Mouse (Mus musculus): ENCODE measurements around the gene Cirbp.
"Not testable (repeated sequence)": the region's sequence is repeated elsewhere in the genome, so short reads cannot be mapped to it uniquely, and the experiment has no call there.

Cirbp gene

GRCm38 (mm10) chr10:80161522-80162242 lies 4.1 kb upstream of the Cirbp start:
- peak; percentile 65 to 78 for DNase-seq (ENCODE audit: inconsistent age in 2 of 2, low spot score in 1 of 2)

DNA sequence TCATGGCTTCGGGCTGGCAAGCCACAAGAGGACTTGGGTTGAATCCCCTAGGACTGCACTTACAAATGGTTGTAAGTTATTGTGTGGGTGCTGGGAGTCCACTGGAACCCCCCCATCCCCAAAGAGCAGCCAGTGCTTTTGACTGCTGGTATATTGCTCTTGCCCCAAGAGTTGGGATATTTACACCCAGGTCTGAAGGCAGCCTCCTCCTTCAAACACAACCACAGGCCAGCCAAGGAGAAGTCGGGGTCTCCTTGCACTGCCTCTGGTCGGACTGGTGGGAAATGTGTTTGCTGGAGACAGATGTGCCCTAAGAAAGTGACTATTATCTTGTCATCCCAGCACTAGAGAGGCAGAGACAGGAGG lies 3.6 kb upstream of the Cirbp start:
- no peak for DNase-seq (ENCODE audit: inconsistent age in 2 of 2, low spot score in 1 of 2)

DNA sequence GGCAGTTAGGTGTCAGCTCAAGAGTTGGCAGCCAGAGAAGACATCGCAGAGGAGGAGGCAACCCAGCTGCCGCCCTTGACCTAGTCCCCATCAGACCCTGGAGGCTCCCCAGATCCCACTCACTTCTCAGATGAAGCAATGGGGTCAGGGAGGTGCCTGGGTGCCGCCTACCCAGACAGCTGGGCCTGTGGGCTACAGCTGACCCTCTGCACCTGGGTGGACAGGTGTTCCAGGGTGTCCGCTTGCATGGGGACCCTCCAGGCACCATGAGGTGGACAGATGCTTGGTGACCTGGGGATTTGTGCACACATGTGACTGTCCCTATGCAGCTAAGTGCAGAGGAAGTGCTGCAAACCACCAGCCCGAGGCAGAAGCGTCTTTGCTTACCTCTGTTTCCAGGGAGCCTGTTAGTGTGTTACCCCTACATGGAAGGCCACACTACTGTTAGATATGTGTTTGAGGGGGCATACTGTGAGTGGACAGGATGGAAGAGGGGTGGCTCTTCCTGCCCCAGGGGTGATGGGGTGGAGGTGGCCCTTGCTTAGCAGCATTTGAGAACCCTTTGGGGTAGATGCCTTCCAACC lies 3.0 kb upstream of the Cirbp start:
- peak; percentile 29 to 70 for DNase-seq (ENCODE audit: inconsistent age in 2 of 2, low spot score in 1 of 2)

GRCm38 (mm10) chr10:80163721-80164120 lies 2.1 kb upstream of the Cirbp start:
- DNase-seq (ENCODE audit: inconsistent age in 2 of 2, low spot score in 1 of 2): peak; percentile 88 to 92

- DNase-seq (ENCODE audit: inconsistent age in 2 of 2, low spot score in 1 of 2): peak; percentile 67 to 80
Measured at GRCm38 (mm10) chr10:80164161-80164997, 1.4 kb upstream of the Cirbp start.

- peak; percentile 97 to 99 for DNase-seq (ENCODE audit: inconsistent age in 2 of 2, low spot score in 1 of 2)
Measured at GRCm38 (mm10) chr10:80164998-80165344, 814 bp upstream of the Cirbp start.

DNA sequence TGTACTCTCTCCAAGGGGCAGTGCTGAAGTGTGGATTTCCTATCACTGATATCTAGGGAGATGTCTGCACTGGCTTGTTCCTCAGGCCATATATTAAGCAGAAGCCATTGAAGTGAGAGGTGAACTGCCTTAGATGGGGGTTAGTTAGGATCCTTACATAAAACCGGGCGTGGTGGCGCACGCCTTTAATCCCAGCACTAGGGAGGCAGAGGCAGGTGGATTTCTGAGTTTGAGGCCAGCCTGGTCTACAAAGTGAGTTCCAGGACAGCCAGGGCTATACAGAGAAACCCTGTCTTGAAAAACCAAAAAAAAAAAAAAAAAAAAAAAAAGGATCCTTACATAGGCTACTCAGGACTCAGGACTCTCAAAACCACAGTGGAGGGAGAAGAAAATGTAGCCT lies 351 bp downstream of the Cirbp start:
- DNase-seq (ENCODE audit: inconsistent age in 2 of 2, low spot score in 1 of 2): not testable (repeated sequence)

GRCm38 (mm10) chr10:80167460-80168037 lies 1.8 kb downstream of the Cirbp start:
- DNase-seq (ENCODE audit: inconsistent age in 2 of 2, low spot score in 1 of 2): peak; percentile 98 to 99

DNA sequence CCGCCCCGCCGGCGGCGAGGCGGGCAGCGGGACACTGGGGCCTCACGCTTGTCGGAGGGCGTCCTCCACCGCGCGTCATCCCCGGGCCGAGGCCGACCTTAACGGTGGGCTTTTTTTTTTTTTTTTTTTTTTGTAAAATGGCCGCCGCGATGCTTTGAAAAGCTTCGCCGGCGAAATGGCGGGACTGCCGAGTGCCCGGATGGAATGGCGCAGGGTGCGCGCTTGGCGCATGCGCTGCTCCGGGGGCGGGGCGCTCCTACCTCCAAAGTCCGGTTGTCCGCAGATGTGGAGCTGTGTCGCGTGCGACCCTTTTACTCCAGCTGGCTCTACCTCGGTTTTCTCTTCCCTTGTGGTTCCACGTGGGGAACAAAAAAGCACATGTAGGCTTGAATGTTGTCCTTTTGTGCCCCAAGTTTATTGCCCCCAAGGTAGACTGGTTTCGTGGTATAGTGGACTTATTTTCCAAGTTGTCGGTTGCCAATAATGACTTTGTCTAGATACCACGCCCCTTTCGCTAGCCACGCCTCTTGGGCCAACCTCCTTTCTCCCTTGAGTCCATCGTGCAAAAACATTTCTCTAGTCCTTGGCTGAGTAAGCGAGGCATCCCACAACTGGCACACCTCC lies 2.4 kb downstream of the Cirbp start:
- peak; percentile 96 to 98 for DNase-seq (ENCODE audit: inconsistent age in 2 of 2, low spot score in 1 of 2)

DNA sequence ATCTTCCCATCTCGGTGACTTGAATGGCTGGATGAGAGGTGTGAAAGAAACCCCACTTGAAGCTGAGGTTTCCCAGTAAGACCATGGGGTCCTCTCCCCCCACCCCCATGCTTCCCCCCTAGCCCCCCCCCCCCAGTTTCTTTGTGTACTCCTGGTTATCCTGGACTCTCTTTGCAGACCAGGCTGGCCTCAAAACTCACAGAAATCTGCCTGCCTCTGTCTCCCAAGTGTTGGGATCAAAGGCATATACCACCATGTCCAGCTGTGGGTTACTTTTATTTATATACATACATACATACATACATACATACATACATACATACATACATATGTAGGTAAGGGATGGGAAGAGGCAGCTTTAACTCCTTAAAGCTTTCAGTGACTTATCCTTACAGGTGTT lies 3.3 kb downstream of the Cirbp start:
- peak in 1 of 2 experiments; percentile 42 for DNase-seq (ENCODE audit: inconsistent age in 2 of 2, low spot score in 1 of 2)

GRCm38 (mm10) chr10:80169651-80170050 lies 3.9 kb downstream of the Cirbp start:
- peak in 1 of 2 experiments; percentile 30 for DNase-seq (ENCODE audit: inconsistent age in 2 of 2, low spot score in 1 of 2)

DNA sequence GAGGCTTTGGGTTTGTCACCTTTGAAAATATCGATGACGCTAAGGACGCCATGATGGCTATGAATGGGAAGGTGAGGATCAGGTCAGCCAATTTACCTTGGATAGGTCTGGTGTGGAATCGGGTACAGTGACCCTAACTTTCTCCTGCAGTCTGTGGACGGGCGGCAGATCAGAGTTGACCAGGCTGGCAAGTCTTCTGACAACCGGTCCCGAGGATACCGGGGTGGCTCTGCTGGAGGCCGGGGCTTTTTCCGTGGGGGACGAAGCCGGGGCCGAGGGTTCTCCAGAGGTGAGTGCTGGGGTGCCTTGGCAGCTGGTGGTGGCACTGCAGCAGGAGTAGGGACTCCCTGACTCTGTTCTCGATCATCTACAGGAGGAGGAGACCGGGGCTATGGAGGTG lies 4.3 kb downstream of the Cirbp start:
- peak in 1 of 2 experiments; percentile 39 for DNase-seq (ENCODE audit: inconsistent age in 2 of 2, low spot score in 1 of 2)

- peak in 1 of 2 experiments; percentile 62 for DNase-seq (ENCODE audit: inconsistent age in 2 of 2, low spot score in 1 of 2)
Measured at GRCm38 (mm10) chr10:80170601-80171021, 4.8 kb downstream of the Cirbp start.

- peak; percentile 29 to 44 for DNase-seq (ENCODE audit: inconsistent age in 2 of 2, low spot score in 1 of 2)
Measured at GRCm38 (mm10) chr10:80171252-80171651, 5.5 kb downstream of the Cirbp start.

DNA sequence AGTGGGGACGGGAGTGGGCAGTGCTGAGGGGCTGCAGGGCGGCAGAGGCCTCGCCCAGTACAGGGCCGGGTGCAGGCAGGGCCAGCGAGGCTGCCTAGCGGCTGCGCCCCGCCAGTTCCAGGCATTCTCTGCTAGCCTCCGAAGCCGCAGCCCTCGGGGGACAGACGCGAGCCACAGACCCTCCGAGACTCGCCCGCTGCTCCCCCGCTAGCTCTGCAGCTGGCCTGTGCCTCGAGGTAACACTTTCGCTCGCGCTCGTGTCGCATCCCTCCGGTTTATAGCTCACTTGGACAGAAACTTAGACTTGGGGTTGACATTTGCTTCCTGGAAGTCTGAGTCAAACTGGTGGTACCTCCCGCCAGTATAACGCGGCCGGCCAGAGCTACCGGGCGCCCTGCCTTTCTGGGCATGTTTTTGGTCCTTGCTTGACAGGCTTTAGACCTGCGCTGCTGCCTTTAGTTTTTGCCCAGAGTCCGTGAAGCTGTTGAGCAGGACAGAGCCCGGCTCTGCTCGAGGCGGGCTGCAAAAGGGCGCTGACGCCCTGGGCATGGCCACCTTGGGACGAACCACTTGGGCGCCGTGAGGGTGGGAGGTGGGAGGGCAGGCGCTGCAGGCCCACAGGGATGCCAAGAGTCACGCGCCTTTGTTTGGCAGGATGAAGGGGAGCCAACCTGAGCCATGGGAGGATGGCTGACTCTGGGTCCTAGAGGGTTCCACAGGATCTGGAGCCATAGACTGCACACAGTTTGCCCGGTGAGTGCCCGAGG lies 6.2 kb downstream of the Cirbp start:
- DNase-seq (ENCODE audit: inconsistent age in 2 of 2, low spot score in 1 of 2): peak; percentile 60 to 72

DNA sequence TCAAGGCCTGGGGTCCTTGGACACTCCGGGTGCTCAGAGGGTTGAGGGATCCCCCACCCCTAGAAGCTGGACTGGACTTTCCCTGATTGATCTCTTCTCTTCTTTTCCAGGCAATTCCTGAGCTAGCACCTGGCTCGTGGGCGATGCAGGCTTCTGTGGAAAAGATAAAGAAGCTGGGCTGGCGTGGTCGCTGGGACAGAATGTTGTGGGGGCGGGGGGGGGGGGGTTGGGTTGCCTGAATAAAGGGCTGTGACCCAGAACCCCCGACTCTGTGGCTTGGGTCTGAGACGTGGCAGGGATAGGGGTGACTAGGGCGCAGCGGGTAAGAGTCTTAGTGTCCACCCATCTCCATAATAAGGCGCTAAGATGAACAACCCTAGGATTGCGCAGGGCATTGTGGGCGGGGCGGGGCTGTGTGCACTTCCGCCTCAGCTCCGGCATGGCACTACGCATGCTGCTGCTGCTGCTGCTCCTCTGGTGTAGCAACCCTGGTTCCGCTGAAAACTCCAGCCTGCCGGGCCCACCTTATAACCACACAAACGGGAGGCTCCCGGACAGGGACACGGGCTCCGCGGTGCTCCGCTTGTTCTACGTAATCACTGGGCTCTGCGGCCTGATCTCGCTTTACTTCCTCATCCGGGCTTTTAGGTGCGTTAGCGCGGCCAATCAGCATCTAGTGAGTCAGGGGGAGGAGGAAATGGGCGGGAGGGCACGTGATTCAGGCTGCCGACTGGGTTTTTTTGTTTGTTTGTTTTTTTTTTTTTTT lies 6.9 kb downstream of the Cirbp start, which contains the start of gene 1600002K03Rik:
Gene 1600002K03Rik (plus strand): TSS at position 418 of the 766 bp plus-strand sequence.
- peak; percentile 94 to 98 for DNase-seq (ENCODE audit: inconsistent age in 2 of 2, low spot score in 1 of 2)

DNA sequence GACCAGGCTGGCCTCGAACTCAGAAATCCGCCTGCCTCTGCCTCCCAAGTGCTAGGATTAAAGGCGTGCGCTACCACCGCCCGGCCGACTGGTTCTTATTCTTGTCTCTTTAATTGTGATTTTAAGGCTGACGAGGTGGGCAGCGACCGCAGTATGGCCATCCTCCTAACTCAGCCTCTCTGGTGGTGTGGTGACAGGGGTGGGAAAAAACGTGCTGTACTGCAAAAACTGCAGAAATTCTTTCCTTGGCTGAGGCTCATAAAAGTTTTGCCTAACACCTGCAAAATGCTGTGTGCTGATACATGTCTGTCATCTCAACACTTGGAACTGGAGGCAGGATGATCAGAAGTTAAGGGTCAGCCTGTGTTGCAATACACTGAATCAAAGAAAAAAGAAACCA lies 7.6 kb downstream of the Cirbp start:
- peak in 1 of 2 experiments; percentile 80 for DNase-seq (ENCODE audit: inconsistent age in 2 of 2, low spot score in 1 of 2)

- peak; percentile 33 to 59 for DNase-seq (ENCODE audit: inconsistent age in 2 of 2, low spot score in 1 of 2)
Measured at GRCm38 (mm10) chr10:80173955-80174640, 8.3 kb downstream of the Cirbp start.

DNA sequence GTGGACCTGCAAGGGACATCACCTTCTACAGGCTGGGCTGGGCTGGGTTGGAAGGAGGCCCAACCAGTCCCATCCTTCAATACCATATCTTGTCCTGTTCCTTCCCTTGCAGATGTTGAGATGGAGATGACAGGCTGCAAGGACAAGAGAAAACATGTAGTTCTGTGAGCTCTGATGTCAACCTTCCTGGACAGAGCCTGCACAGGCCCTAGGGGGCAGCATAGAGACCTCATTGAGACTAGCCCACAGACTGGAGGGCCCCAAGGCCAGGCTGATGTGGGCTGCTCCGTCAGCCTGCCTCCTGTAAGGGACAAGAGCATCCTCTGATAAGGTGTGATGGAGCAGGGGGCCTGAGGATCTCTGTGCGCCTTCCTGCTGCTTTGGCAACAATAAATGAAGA lies 8.9 kb downstream of the Cirbp start:
- DNase-seq (ENCODE audit: inconsistent age in 2 of 2, low spot score in 1 of 2): peak; percentile 54 to 69

All from adrenal gland, adult (tissue).